34 mouse cellular contexts compared by ENCODE assay signal in the genomic region with DNA sequence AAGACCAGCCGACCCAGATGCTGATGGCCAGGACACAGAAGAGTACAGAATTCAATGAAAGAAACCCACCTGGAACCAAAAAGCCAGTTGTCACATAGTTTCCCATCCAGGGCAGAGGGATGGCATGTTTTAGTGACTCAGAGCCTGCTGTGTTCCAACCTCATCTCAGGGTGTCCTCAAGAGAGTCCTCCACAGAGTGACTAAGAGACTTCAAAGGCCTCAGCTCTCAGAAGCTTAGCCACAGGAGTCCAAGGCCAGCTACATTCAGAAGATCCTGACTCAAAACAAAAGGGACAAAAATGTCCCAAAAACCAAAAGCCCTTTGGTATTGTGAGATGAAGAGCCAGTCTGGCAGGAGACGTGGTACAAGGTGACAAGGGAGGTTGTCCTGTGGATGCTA. TPM values are rescaled to one million over a fixed set of nuclear protein-coding genes. Genes with fewer than 3 reads are reported as not detected.
DNase-seq lines count a peak whose midpoint lies in the region; ATAC-seq and TF ChIP-seq lines count a peak whose summit lies in the region.
"Had no signal": no experiment of that assay in that cellular context is flagged by ENCODE, and none has a peak within 500 bp of the region (broad histone marks: within the 10 kb centered on the region; RNA-seq: fewer than 3 reads in every experiment).

No protein-coding gene starts in this region.

- no peaks in the 10 kb centered on the region for H3K9me3 ChIP-seq in heart, embryonic 11.5 days (replicated peaks; ENCODE audit: control insufficient read depth, low read length)
- H3K9me3 ChIP-seq in stomach, embryonic 16.5 days (replicated peaks; ENCODE audit: control insufficient read depth, low read length): no peaks in the 10 kb centered on the region
- no peaks in the 10 kb centered on the region for H3K9me3 ChIP-seq in stomach, postnatal 0 days (ENCODE audit: control insufficient read depth, low read length)
- H3K9me3 ChIP-seq in intestine, postnatal 0 days (ENCODE audit: control insufficient read depth): no peaks in the 10 kb centered on the region
- H3K9me3 ChIP-seq: embryonic facial prominence, embryonic 10.5 days; embryonic facial prominence, embryonic 13.5 days; forebrain, embryonic 12.5 days; forebrain, embryonic 15.5 days; heart, embryonic 10.5 days; hindbrain, embryonic 12.5 days; hindbrain, embryonic 15.5 days; intestine, embryonic 15.5 days had no signal

- H3K4me2 ChIP-seq in heart, embryonic 11.5 days: no peak overlapping the region
- no peak overlapping the region for H3K4me2 ChIP-seq in stomach, embryonic 16.5 days (ENCODE audit: low read depth, low read length)
- no peak overlapping the region for H3K4me2 ChIP-seq in stomach, postnatal 0 days (replicated peaks; ENCODE audit: low read depth)
- H3K4me2 ChIP-seq in intestine, postnatal 0 days (replicated peaks; ENCODE audit: low read depth): no peak overlapping the region
- H3K4me2 ChIP-seq: embryonic facial prominence, embryonic 13.5 days; forebrain, embryonic 12.5 days; forebrain, embryonic 15.5 days; hindbrain, embryonic 12.5 days; hindbrain, embryonic 15.5 days; intestine, embryonic 15.5 days had no signal

- no peak for TF ChIP-seq EP300 in stomach, postnatal 0 days (optimal IDR thresholded peaks at IDR 0.05)

- H3K27ac ChIP-seq in heart, embryonic 11.5 days (ENCODE audit: low read depth, low read length): no peak overlapping the region
- H3K27ac ChIP-seq in stomach, embryonic 16.5 days (ENCODE audit: low read length): no peak overlapping the region
- H3K27ac ChIP-seq in stomach, postnatal 0 days (replicated peaks): no peak overlapping the region
- H3K27ac ChIP-seq in intestine, postnatal 0 days (ENCODE audit: low read depth, low read length): no peak overlapping the region
- H3K27ac ChIP-seq: embryonic facial prominence, embryonic 10.5 days; embryonic facial prominence, embryonic 13.5 days; forebrain, embryonic 12.5 days; forebrain, embryonic 15.5 days; heart, adult 2 months; heart, embryonic 10.5 days; hindbrain, embryonic 12.5 days; hindbrain, embryonic 15.5 days; intestine, embryonic 15.5 days had no signal

- H3K4me1 ChIP-seq in heart, embryonic 11.5 days (ENCODE audit: control insufficient read depth, insufficient read depth, low read length): peaks cover 11% of the 10 kb centered on the region
- 0 out of 2 replicates have a peak, but pooled peaks cover 2% of the 10 kb centered on the region for H3K4me1 ChIP-seq in stomach, embryonic 16.5 days (ENCODE audit: control insufficient read depth, insufficient read depth, low read length)
- H3K4me1 ChIP-seq in stomach, postnatal 0 days (replicated peaks; ENCODE audit: control insufficient read depth, insufficient read depth): no peaks in the 10 kb centered on the region
- H3K4me1 ChIP-seq in intestine, postnatal 0 days (replicated peaks; ENCODE audit: control insufficient read depth, insufficient read depth, low read length): no peaks in the 10 kb centered on the region
- H3K4me1 ChIP-seq: hindbrain, embryonic 12.5 days; intestine, embryonic 15.5 days had no signal

- DNase-seq in adrenal gland, adult (ENCODE audit: inconsistent age in 2 of 2, low spot score in 1 of 2): peak; percentile 75 to 88
- no peak for DNase-seq in adrenal gland, postnatal 25 days
- DNase-seq in heart, adult 11 months: peak; percentile 69
- no peak for DNase-seq in stomach, postnatal 0 days (ENCODE audit: low spot score)
- peak; percentile 49 for DNase-seq in brain, adult 2 months (ENCODE audit: low read depth, low spot score)
- DNase-seq: cerebellum, adult 11-12 months; cerebellum, adult 8-10 months; cerebellum, postnatal 10 days; cerebellum, postnatal 36 days; embryo, embryonic 11 days; gastrocnemius, postnatal 25 days; heart, adult 2 months; kidney, adult 18-20 months had no signal

- H3K27me3 ChIP-seq in heart, embryonic 11.5 days (ENCODE audit: control insufficient read depth, insufficient read depth, low read length): no peaks in the 10 kb centered on the region
- no peaks in the 10 kb centered on the region for H3K27me3 ChIP-seq in stomach, embryonic 16.5 days (ENCODE audit: control insufficient read depth, insufficient read depth, low read length)
- H3K27me3 ChIP-seq in stomach, postnatal 0 days (ENCODE audit: control insufficient read depth, insufficient read depth, low read length): no peaks in the 10 kb centered on the region
- no peaks in the 10 kb centered on the region for H3K27me3 ChIP-seq in intestine, postnatal 0 days (replicated peaks; ENCODE audit: control insufficient read depth, insufficient read depth, low read length)
- H3K27me3 ChIP-seq: embryonic facial prominence, embryonic 13.5 days; forebrain, embryonic 12.5 days; forebrain, embryonic 15.5 days; hindbrain, embryonic 12.5 days; hindbrain, embryonic 15.5 days; intestine, embryonic 15.5 days; Patski had no signal

- H3K36me3 ChIP-seq in heart, embryonic 11.5 days (ENCODE audit: control insufficient read depth, insufficient read depth, low read length): peaks cover 3% of the 10 kb centered on the region; the same call in 1 of the 2 replicates
- no peaks in the 10 kb centered on the region for H3K36me3 ChIP-seq in stomach, embryonic 16.5 days (ENCODE audit: control insufficient read depth, insufficient read depth, low read length)
- no peaks in the 10 kb centered on the region for H3K36me3 ChIP-seq in stomach, postnatal 0 days (ENCODE audit: control insufficient read depth, insufficient read depth, low read length)
- H3K36me3 ChIP-seq in intestine, postnatal 0 days (ENCODE audit: control insufficient read depth, insufficient read depth): no peaks in the 10 kb centered on the region
- H3K36me3 ChIP-seq: forebrain, embryonic 15.5 days; hindbrain, embryonic 12.5 days; hindbrain, embryonic 15.5 days; intestine, embryonic 15.5 days had no signal

- no peak overlapping the region for H3K4me3 ChIP-seq in heart, embryonic 11.5 days (ENCODE audit: low read depth, low read length)
- H3K4me3 ChIP-seq in stomach, embryonic 16.5 days (replicated peaks; ENCODE audit: low read length): no peak overlapping the region
- H3K4me3 ChIP-seq in stomach, postnatal 0 days (ENCODE audit: low read depth, low read length): no peak overlapping the region
- no peak overlapping the region for H3K4me3 ChIP-seq in intestine, postnatal 0 days (ENCODE audit: low read depth, low read length)
- H3K4me3 ChIP-seq: embryonic facial prominence, embryonic 10.5 days; embryonic facial prominence, embryonic 13.5 days; erythroblast, embryonic 14.5 days; forebrain, embryonic 12.5 days; forebrain, embryonic 15.5 days; heart, adult 2 months; heart, embryonic 10.5 days; hindbrain, embryonic 12.5 days; hindbrain, embryonic 15.5 days; intestine, embryonic 15.5 days had no signal

- no peak overlapping the region for H3K9ac ChIP-seq in heart, embryonic 11.5 days (ENCODE audit: low read depth, low read length)
- peak overlapping the region; percentile 26; the same call in 1 of the 2 replicates for H3K9ac ChIP-seq in stomach, embryonic 16.5 days (ENCODE audit: low read length)
- no peak overlapping the region for H3K9ac ChIP-seq in stomach, postnatal 0 days (ENCODE audit: low read length)
- no peak overlapping the region for H3K9ac ChIP-seq in intestine, postnatal 0 days (ENCODE audit: low read depth, low read length)
- H3K9ac ChIP-seq: embryonic facial prominence, embryonic 13.5 days; forebrain, embryonic 12.5 days; forebrain, embryonic 15.5 days; hindbrain, embryonic 12.5 days; hindbrain, embryonic 15.5 days; intestine, embryonic 15.5 days had no signal

- no peak for TF ChIP-seq CTCF in stomach, postnatal 0 days (IDR thresholded peaks at IDR 0.05; ENCODE audit: low read depth)
- TF ChIP-seq CTCF in intestine, postnatal 0 days (IDR thresholded peaks at IDR 0.05; ENCODE audit: low read depth): no peak

- no peak for ATAC-seq in heart, embryonic 11.5 days (replicated peaks; ENCODE audit: insufficient number of reproducible peaks, low FRiP score, low TSS enrichment)
- no peak for ATAC-seq in stomach, embryonic 16.5 days (ENCODE audit: insufficient read depth, low FRiP score)
- ATAC-seq in stomach, postnatal 0 days (ENCODE audit: low FRiP score, low TSS enrichment): no peak
- ATAC-seq in intestine, postnatal 0 days: no peak
- ATAC-seq: forebrain, embryonic 15.5 days; intestine, embryonic 15.5 days; Patski had no signal

- WGBS in heart, embryonic 11.5 days (ENCODE audit: insufficient replicate concordance): 64% methylated on average over 2 of the region's 2 CpGs
- 75% methylated on average over 2 of the region's 2 CpGs for WGBS in stomach, embryonic 16.5 days
- WGBS in stomach, postnatal 0 days: 83% methylated on average over 2 of the region's 2 CpGs
- 91% methylated on average over 2 of the region's 2 CpGs for WGBS in intestine, postnatal 0 days

RNA-seq across cellular contexts. Expression of a gene that starts 29.9 kb away (rescaled TPM):
- total RNA-seq in adrenal gland, postnatal 25 days (2021): 64.9 and 114 TPM in 2 replicates
- 32.5 and 34.4 TPM in 2 replicates for polyA plus RNA-seq in heart, embryonic 11.5 days (2014; fragmentation: Nextera tagmentation; extraction: Ambion mirVana)
- 26.2 and 33.1 TPM in 2 replicates for polyA plus RNA-seq in stomach, embryonic 16.5 days (2015; fragmentation: Nextera tagmentation; extraction: Ambion mirVana)
- 42.2 and 46.8 TPM in 2 replicates for polyA plus RNA-seq in stomach, postnatal 0 days (2015; fragmentation: Nextera tagmentation; extraction: Ambion mirVana)
- 26.6 and 27.7 TPM in 2 replicates for polyA plus RNA-seq in intestine, postnatal 0 days (2015; fragmentation: Nextera tagmentation; extraction: Ambion mirVana)

RNA-seq across cellular contexts. Expression of a gene that starts 33.7 kb away (rescaled TPM):
- 2.5 and 2.6 TPM in 2 replicates for total RNA-seq in adrenal gland, postnatal 25 days (2021)
- polyA plus RNA-seq in heart, embryonic 11.5 days (2014; fragmentation: Nextera tagmentation; extraction: Ambion mirVana): 4.7 and 4.9 TPM in 2 replicates
- 8.1 and 10.3 TPM in 2 replicates for polyA plus RNA-seq in stomach, embryonic 16.5 days (2015; fragmentation: Nextera tagmentation; extraction: Ambion mirVana)
- polyA plus RNA-seq in stomach, postnatal 0 days (2015; fragmentation: Nextera tagmentation; extraction: Ambion mirVana): 13.4 and 14.5 TPM in 2 replicates
- 4.1 TPM in 2 replicates for polyA plus RNA-seq in intestine, postnatal 0 days (2015; fragmentation: Nextera tagmentation; extraction: Ambion mirVana)

RNA-seq across cellular contexts. Expression of a gene that starts 53.2 kb away (rescaled TPM):
- total RNA-seq in adrenal gland, postnatal 25 days (2021): not detected in 2 replicates
- polyA plus RNA-seq in heart, embryonic 11.5 days (2014; fragmentation: Nextera tagmentation; extraction: Ambion mirVana): 0.32 TPM in 1 of 2 replicates, not detected in the other
- 0.21 and 0.22 TPM in 2 replicates for polyA plus RNA-seq in stomach, embryonic 16.5 days (2015; fragmentation: Nextera tagmentation; extraction: Ambion mirVana)
- polyA plus RNA-seq in stomach, postnatal 0 days (2015; fragmentation: Nextera tagmentation; extraction: Ambion mirVana): 0.08 and 0.13 TPM in 2 replicates
- not detected in 2 replicates for polyA plus RNA-seq in intestine, postnatal 0 days (2015; fragmentation: Nextera tagmentation; extraction: Ambion mirVana)
- total RNA-seq: gastrocnemius, adult 8-10 months; gastrocnemius, postnatal 25 days; heart, adult 2 months; heart, postnatal 25 days; hematopoietic stem cell, adult 5-6 weeks had no signal
- polyA plus RNA-seq: brain, embryonic 14.5 days; cortical plate, adult 2 months; gonadal fat pad, adult 2 months; heart, adult 2 months; heart, embryonic 14.5 days; heart, postnatal 0 days; hindbrain, embryonic 12.5 days had no signal

Comparison
In these comparisons a context has a peak if more than half of its experiments do, and no peak if none do; other contexts are left out.
1. DNase-seq: peak in adrenal gland, adult (2 of 2), heart, adult 11 months (single experiment) and brain, adult 2 months (single experiment); none in adrenal gland, postnatal 25 days (single experiment) and stomach, postnatal 0 days (single experiment).